Mouse (Mus musculus) limb, embryonic 14.5 days (tissue): ENCODE measurements around the gene Atp6v1b1. TPM values are rescaled to one million over a fixed set of nuclear protein-coding genes. Genes with fewer than 3 reads are reported as not detected.
A peak's percentile ranks its signal among the peaks of the same experiment; 100 is the strongest.
"Not testable (repeated sequence)": the region's sequence is repeated elsewhere in the genome, so short reads cannot be mapped to it uniquely, and the experiment has no call there.

Source experiments
- ATAC-seq: fragments of 200-750 bp; cut with Nextera tagmentation; 2 replicates; pipeline ENCODE4 v1.8.0; 2017; ENCODE audit warnings: low read depth, moderate number of reproducible peaks, moderate TSS enrichment; ENCODE audit not compliant: low FRiP score
- DNase-seq: peaks from one replicate; pipeline ENCODE4 v3.0.0-alpha.2; 2015; ENCODE audit warnings: low spot score
- H3K27ac ChIP-seq: fragments of 300-500 bp; sonication (generic); replicated peaks from 2 replicates; pipeline ENCODE4 v1.5.1; 2014; ENCODE audit warnings: low read depth, mild to moderate bottlenecking, low read length, moderate library complexity, mixed read lengths
- H3K27me3 ChIP-seq: fragments of 300-500 bp; sonication (generic); 2 replicates; pipeline ENCODE4 v1.6.1; 2014; ENCODE audit warnings: low read length, mixed read lengths; ENCODE audit not compliant: control insufficient read depth, insufficient read depth
- H3K36me3 ChIP-seq: fragments of 300-500 bp; sonication (generic); 2 replicates; pipeline ENCODE4 v1.6.1; 2014; ENCODE audit warnings: mild to moderate bottlenecking, low read length, moderate library complexity, mixed read lengths; ENCODE audit not compliant: control insufficient read depth, insufficient read depth
- H3K4me1 ChIP-seq: fragments of 300-500 bp; sonication (generic); 2 replicates; pipeline ENCODE4 v1.6.1; 2014; ENCODE audit warnings: antibody characterized with exemption, low read length, mixed read lengths; ENCODE audit not compliant: control insufficient read depth, insufficient read depth
- H3K4me2 ChIP-seq: fragments of 300-500 bp; sonication (generic); replicated peaks from 2 replicates; pipeline ENCODE4 v1.6.1; 2014; ENCODE audit warnings: low read depth, mild to moderate bottlenecking, low read length, moderate library complexity; ENCODE audit not compliant: severe bottlenecking
- H3K4me3 ChIP-seq: fragments of 300-500 bp; sonication (generic); replicated peaks from 2 replicates; pipeline ENCODE4 v1.5.1; 2014; ENCODE audit warnings: low read length
- H3K9ac ChIP-seq: fragments of 300-500 bp; sonication (generic); 2 replicates; pipeline ENCODE4 v1.6.1; 2014; ENCODE audit warnings: mild to moderate bottlenecking, low read depth, low read length, moderate library complexity; ENCODE audit not compliant: severe bottlenecking
- H3K9me3 ChIP-seq: fragments of 300-500 bp; sonication (generic); 2 replicates; pipeline ENCODE4 v1.6.1; 2016; ENCODE audit warnings: low read length; ENCODE audit not compliant: control insufficient read depth
- POLR2A ChIP-seq: fragments of 200-500 bp; IDR thresholded peaks from 2 replicates; pipeline ENCODE4 v1.8.0; 2012; ENCODE audit warnings: inconsistent platforms, mild to moderate bottlenecking, moderate library complexity, borderline replicate concordance; ENCODE audit not compliant: insufficient read depth, insufficient read length; ENCODE audit errors: extremely low read depth
- WGBS: fragments of 180-500 bp; shearing (Covaris S2); extraction: QIAGEN DNeasy Blood & Tissue Kit; methylation state at CpG from one replicate; pipeline ENCODE4 v1.1.7; 2014; 5-methylcytosine and 5-hydroxymethylcytosine counted together
- polyA plus RNA-seq, 2 experiments: library from polyadenylated mRNA; depleted of rRNA in 1 of 2; stranded (reverse) in 1 of 2; unstranded in 1 of 2; fragments of >200 nt; fragmentation: Nextera tagmentation in 1 of 2; extraction: Ambion mirVana in 1 of 2; gene quantifications; 2 replicates each; pipeline versions ENCODE4 v1.2.1 to v1.2.3; 2012 to 2014

The Atp6v1b1 gene
- polyA plus RNA-seq, 2 experiments: 0.05 TPM; not detected in 1

GRCm38 (mm10) chr6:83779026-83779425, 36.2 kb downstream of the Atp6v1b1 start:
- Histone ChIP-seq H3K9ac (no peak overlapping the region), H3K9me3 (no peaks in the 10 kb centered on the region), H3K27ac (no peak overlapping the region), H3K4me3 (no peak overlapping the region), H3K4me2 (no peak overlapping the region), H3K36me3 (no peaks in the 10 kb centered on the region), H3K27me3 (no peaks in the 10 kb centered on the region), H3K4me1 (peaks cover 10% of the 10 kb centered on the region)
- peak; percentile 65 for DNase-seq
- 11% methylated on average over 5 of the region's 5 CpGs for WGBS
- no peak for ATAC-seq
- no peak for TF ChIP-seq POLR2A

- DNase-seq (no peak), ATAC-seq (no peak)
- Histone ChIP-seq H3K9me3 (no peaks in the 10 kb centered on the region), H3K4me2 (no peak overlapping the region), H3K36me3 (no peaks in the 10 kb centered on the region), H3K9ac (no peak overlapping the region), H3K27me3 (no peaks in the 10 kb centered on the region), H3K4me3 (no peak overlapping the region), H3K4me1 (no peaks in the 10 kb centered on the region), H3K27ac (no peak overlapping the region)
- WGBS: 81% methylated on average over 3 of the region's 3 CpGs
- no peak for TF ChIP-seq POLR2A
Measured at GRCm38 (mm10) chr6:83786426-83786825, 43.6 kb downstream of the Atp6v1b1 start.

GRCm38 (mm10) chr6:83788554-83788953, 45.8 kb downstream of the Atp6v1b1 start:
- 68% methylated on average over 7 of the region's 7 CpGs for WGBS
- Histone ChIP-seq H3K4me1 (no peaks in the 10 kb centered on the region), H3K4me3 (no peak overlapping the region), H3K27me3 (no peaks in the 10 kb centered on the region), H3K4me2 (no peak overlapping the region), H3K9me3 (no peaks in the 10 kb centered on the region), H3K9ac (no peak overlapping the region), H3K27ac (no peak overlapping the region), H3K36me3 (no peaks in the 10 kb centered on the region)
- no peak for TF ChIP-seq POLR2A
- DNase-seq: no peak
- no peak for ATAC-seq

- not testable (repeated sequence) for H3K4me1 ChIP-seq, H3K4me3 ChIP-seq, H3K4me2 ChIP-seq, DNase-seq, H3K36me3 ChIP-seq, H3K9ac ChIP-seq, ATAC-seq, H3K9me3 ChIP-seq, H3K27me3 ChIP-seq, H3K27ac ChIP-seq
- WGBS: 95% methylated on average over 5 of the region's 5 CpGs
Measured at GRCm38 (mm10) chr6:83790533-83790932, 47.7 kb downstream of the Atp6v1b1 start.

GRCm38 (mm10) chr6:83791251-83791890, 48.6 kb downstream of the Atp6v1b1 start:
- WGBS: 70% methylated on average over 4 of the region's 4 CpGs

GRCm38 (mm10) chr6:83794760-83795296, 52.0 kb downstream of the Atp6v1b1 start, which contains the start of gene Nagk:
Nagk (plus strand) TSS chr6:83794982.
- 0% methylated on average over 38 of the region's 43 CpGs for WGBS
- peak within 1 kb of the TSS; percentile 77 for H3K4me2 ChIP-seq
- peak within 1 kb of the TSS; percentile 74 for H3K9ac ChIP-seq
- TF ChIP-seq POLR2A: peak; percentile 81; the same call in 1 of the 2 replicates
- H3K27ac ChIP-seq: peak within 1 kb of the TSS; percentile 90
- H3K27me3 ChIP-seq: no peaks in the 10 kb centered on the region
- no peaks in the 10 kb centered on the region for H3K9me3 ChIP-seq
- peak within 1 kb of the TSS; percentile 73 for H3K4me3 ChIP-seq
- 0 out of 2 replicates have a peak, but pooled peaks cover 5% of the 10 kb centered on the region for H3K4me1 ChIP-seq
- DNase-seq: peak; percentile 91
- peak; percentile 95 for ATAC-seq
- H3K36me3 ChIP-seq: peaks cover 3% of the 10 kb centered on the region

More at GRCm38 (mm10) chr6:83791251-83791890, 48.6 kb downstream of the Atp6v1b1 start:
- Histone ChIP-seq H3K4me3 (no peak overlapping the region), H3K4me1 (0 out of 2 replicates have a peak, but pooled peaks cover 5% of the 10 kb centered on the region), H3K27me3 (no peaks in the 10 kb centered on the region), H3K4me2 (no peak overlapping the region), H3K9me3 (no peaks in the 10 kb centered on the region), H3K36me3 (no peaks in the 10 kb centered on the region), H3K9ac (no peak overlapping the region), H3K27ac (no peak overlapping the region)
- ATAC-seq (no peak), DNase-seq (no peak)
- TF ChIP-seq POLR2A: no peak
